Mouse (Mus musculus): ENCODE results near the gene Cep97.
"Not testable (repeated sequence)": the region's sequence is repeated elsewhere in the genome, so short reads cannot be mapped to it uniquely, and the experiment has no call there.

Gene Cep97

GRCm38 (mm10) chr16:55889451-55889850, 45.2 kb downstream of the Cep97 start:
- no peak for DNase-seq

- no peak for DNase-seq
Measured at GRCm38 (mm10) chr16:55888584-55888960, 46.1 kb downstream of the Cep97 start.

- DNase-seq = no peak
Measured at GRCm38 (mm10) chr16:55887814-55888583, 46.7 kb downstream of the Cep97 start.

- no peak for DNase-seq
Measured at GRCm38 (mm10) chr16:55884246-55884645, 50.4 kb downstream of the Cep97 start.

- DNase-seq = no peak
Measured at GRCm38 (mm10) chr16:55876025-55876424, 58.6 kb downstream of the Cep97 start.

- DNase-seq = no peak
Measured at GRCm38 (mm10) chr16:55863832-55864231, 70.8 kb downstream of the Cep97 start.

GRCm38 (mm10) chr16:55863149-55863815, 71.4 kb downstream of the Cep97 start:
- peak; percentile 41 to 70 for DNase-seq

- no peak for DNase-seq
Measured at GRCm38 (mm10) chr16:55861104-55861503, 73.6 kb downstream of the Cep97 start.

GRCm38 (mm10) chr16:55859421-55859820, 75.2 kb downstream of the Cep97 start:
- DNase-seq = not testable (repeated sequence)

- DNase-seq = peak; percentile 65 to 79
Measured at GRCm38 (mm10) chr16:55858465-55858864, 76.2 kb downstream of the Cep97 start.

- peak; percentile 50 to 74 for DNase-seq
Measured at GRCm38 (mm10) chr16:55852943-55853727, 81.5 kb downstream of the Cep97 start.

GRCm38 (mm10) chr16:55852515-55852914, 82.1 kb downstream of the Cep97 start:
- DNase-seq = no peak

GRCm38 (mm10) chr16:55850485-55850884, 84.2 kb downstream of the Cep97 start:
- DNase-seq = no peak

All from lung, postnatal 4 days (tissue).